Comparison of ENCODE assay signal across 26 mouse cellular contexts in the genomic region with DNA sequence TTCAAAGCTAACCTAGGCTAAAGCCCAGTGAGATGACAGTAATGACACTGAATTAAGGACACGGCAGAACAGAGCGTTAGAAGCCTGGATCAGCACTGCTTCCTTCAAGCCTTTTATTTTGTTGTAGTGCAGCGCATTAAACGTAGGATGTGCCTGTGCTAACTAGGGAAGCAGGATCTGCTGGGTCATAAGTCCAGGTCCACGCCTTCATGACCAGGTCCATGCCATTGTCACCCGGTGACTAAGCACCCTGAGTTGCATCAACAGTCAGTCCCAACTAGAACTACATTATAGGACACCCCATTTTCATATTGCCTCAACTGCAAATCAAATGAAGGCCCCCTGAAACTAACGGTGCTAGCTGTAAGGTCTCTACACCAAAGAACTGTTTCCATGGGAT. TPM values are rescaled to one million over a fixed set of nuclear protein-coding genes. Genes with fewer than 3 reads are reported as not detected.
"Had no signal": no experiment of that assay in that cellular context is flagged by ENCODE, and none has a peak within 500 bp of the region (broad histone marks: within the 10 kb centered on the region; RNA-seq: fewer than 3 reads in every experiment).

No protein-coding gene starts in this region.

- H3K36me3 ChIP-seq: hindbrain, embryonic 12.5 days; limb, embryonic 15.5 days had no signal

- H3K9me3 ChIP-seq: heart, embryonic 10.5 days; heart, embryonic 12.5 days; hindbrain, embryonic 12.5 days; limb, embryonic 13.5 days; limb, embryonic 15.5 days; liver, embryonic 12.5 days had no signal

- H3K9ac ChIP-seq: heart, embryonic 12.5 days; hindbrain, embryonic 12.5 days; hindbrain, embryonic 14.5 days; limb, embryonic 13.5 days; limb, embryonic 15.5 days; liver, embryonic 12.5 days had no signal

- H3K4me2 ChIP-seq: heart, embryonic 12.5 days; hindbrain, embryonic 12.5 days; hindbrain, embryonic 14.5 days; limb, embryonic 13.5 days; limb, embryonic 15.5 days; liver, embryonic 12.5 days had no signal

- H3K27ac ChIP-seq: gastrocnemius, adult 2 months; heart, embryonic 10.5 days; hindbrain, embryonic 10.5 days; hindbrain, embryonic 12.5 days; hindbrain, embryonic 14.5 days; limb, embryonic 13.5 days; limb, embryonic 15.5 days; liver, embryonic 12.5 days had no signal

- DNase-seq: gastrocnemius, adult 2 months; gastrocnemius, postnatal 10 days; gastrocnemius, postnatal 25 days; heart, adult 18-20 months; heart, postnatal 10 days; heart, postnatal 4 days; kidney, adult 18-20 months; kidney, adult 8-10 months; kidney, postnatal 10 days; kidney, postnatal 25 days; kidney, postnatal 4 days; layer of hippocampus, adult 9-11 months; layer of hippocampus, postnatal 36 days; left cerebral cortex, postnatal 4 days had no signal

- H3K4me1 ChIP-seq: heart, embryonic 10.5 days; heart, embryonic 12.5 days; hindbrain, embryonic 12.5 days; limb, embryonic 13.5 days; limb, embryonic 15.5 days; liver, embryonic 12.5 days had no signal

- H3K4me3 ChIP-seq: gastrocnemius, adult 2 months; heart, embryonic 10.5 days; heart, embryonic 12.5 days; hindbrain, embryonic 10.5 days; hindbrain, embryonic 12.5 days; limb, embryonic 13.5 days; limb, embryonic 15.5 days; liver, embryonic 12.5 days had no signal

- H3K27me3 ChIP-seq: heart, embryonic 12.5 days; hindbrain, embryonic 12.5 days; limb, embryonic 13.5 days; limb, embryonic 15.5 days; liver, embryonic 12.5 days had no signal

- ATAC-seq: hindbrain, embryonic 16.5 days; inflammation-experienced regulatory T-cells, adult 6 months; intestine, embryonic 16.5 days; liver, embryonic 12.5 days had no signal

RNA-seq across cellular contexts. Expression of a gene that starts 57.9 kb away (rescaled TPM):
- total RNA-seq: granulocyte monocyte progenitor cell, adult 5-6 weeks had no signal
